Mouse (Mus musculus) heart, adult 11 months (tissue): ENCODE data around the gene Ovol3.
A peak's percentile ranks its signal among the peaks of the same experiment; 100 is the strongest.
"Not testable (repeated sequence)": the region's sequence is repeated elsewhere in the genome, so short reads cannot be mapped to it uniquely, and the experiment has no call there.

ENCODE experiments used
- DNase-seq: peaks from one replicate; pipeline ENCODE4 v3.0.0; 2022

Gene Ovol3

GRCm38 (mm10) chr7:30222205-30222604, 13.3 kb downstream of the Ovol3 start:
- no peak for DNase-seq

DNA sequence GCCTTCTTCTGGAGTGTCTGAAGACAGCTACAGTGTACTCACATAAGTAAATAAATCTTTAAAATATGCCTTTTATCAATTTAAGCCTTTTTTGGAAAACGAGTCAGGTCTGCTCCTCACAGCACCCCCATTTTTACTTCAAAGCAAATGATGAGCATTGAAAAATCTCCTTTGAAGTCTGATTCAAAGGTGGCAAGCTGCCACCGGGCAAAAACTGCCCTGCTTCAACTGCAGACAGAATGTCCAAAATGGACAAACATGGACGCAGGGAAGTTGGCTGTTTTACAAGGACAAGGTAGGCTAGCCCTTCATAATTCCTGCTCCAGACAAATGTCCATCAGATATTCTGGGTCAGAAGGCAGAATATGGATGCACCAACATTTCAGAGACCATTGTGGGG, 14.1 kb downstream of the Ovol3 start:
- no peak for DNase-seq

DNA sequence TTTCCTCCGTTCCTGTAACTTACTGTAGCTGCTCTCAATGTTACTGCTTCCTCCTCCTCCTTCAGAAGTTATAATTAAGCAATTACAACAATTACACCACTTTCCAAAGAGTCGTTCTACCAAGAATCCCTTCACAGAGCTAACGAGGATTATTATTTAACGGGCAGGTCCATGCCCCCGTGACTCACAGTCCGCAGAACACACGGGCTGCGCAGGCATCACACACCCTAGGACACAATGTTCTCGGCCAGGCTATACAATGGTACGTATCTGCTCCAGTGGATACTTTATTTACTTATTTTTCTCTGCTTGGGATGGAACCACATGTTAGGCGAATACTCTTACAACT, 15.5 kb downstream of the Ovol3 start:
- peak; percentile 72 for DNase-seq

DNA sequence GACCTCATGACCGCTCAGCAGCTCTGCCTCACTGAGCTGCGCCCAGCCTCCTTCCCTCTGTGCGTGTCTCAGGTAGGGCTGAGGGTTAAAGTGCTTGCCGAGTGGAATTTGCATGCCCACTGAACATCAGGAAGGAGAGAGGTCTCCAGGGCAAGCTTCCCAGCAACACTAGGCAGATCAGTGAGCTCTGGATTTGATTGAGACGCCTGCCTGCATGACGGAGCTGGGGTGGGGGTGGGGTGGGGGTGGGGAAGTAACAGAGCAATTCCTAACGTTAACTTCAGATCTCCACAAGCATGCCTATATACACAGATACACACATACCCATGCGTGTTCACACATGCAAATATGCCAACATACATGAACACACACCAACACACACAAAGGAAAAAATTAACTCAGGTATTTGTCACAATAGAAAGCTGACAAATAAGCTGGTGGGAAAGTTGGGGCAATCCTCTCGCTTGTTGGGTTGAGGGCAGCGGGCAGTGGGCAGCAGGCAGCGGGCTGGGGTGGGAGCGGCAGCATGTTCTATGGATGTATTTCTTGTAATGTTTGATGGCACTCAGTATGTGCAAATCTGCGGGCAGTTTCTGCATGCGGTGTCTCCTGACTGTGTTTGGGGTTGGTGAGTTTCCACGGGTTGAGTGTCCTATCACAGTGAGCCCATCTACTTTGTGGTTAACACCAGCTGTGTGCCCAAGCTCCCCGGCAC, 16.1 kb downstream of the Ovol3 start:
- DNase-seq = peak; percentile 93

DNA sequence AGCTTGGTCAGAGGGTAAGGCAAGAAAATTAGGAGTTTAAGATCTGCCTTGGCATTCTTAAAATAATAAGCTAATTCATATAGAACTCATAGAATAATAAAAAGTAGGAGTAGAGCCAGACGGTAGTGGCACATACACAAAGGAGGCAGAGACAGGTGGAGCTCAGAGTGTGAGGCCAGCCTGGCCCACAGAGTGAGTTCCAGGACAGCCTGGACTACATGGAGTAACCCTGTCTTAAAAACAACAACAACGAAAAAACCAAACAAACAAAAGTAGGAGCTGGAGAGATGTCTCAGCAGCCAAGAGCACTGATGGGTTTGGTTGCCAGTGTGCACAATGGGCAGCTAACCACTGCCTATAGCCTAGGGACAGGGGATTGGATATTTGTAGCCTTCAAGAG, 18.2 kb downstream of the Ovol3 start:
- DNase-seq = peak; percentile 86

DNA sequence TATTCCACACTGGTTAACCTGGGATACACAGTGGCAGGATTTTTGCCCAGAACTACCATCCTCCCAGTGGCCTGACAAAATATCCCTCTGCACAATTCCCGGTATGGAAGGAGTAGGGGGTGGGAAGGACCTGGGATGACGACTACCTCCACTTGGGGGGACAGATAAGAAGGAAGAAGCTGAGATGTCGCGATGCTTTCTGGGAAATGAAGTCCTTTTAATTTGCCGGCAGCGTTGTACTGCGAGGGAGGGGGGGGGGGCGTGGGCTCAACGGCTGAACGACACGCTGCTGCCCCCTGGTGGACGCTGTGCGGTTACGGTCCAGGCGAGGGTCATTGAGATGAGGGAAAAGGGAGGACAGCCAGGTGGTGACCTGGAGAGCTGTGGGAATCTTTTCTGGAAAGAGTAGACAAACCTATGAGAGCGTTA, 18.8 kb downstream of the Ovol3 start:
- DNase-seq = peak; percentile 97

DNA sequence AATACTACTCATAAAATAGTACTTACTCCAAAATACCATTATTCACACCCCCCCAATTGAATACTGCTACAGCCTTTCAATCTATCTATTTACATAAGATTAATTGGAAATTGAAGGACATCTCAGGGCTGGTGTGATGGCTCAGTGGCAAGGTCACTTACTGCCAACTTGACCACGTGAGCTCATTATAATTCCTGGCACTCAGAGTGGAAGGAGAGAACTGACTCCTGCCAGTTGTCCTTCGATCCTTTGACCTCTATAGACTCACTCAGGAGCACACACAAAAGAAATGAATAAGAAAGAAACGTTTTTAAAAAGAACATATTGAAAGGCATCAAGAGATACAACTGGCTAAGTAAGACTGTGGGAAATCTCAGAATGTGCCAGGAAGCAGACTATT, 19.6 kb downstream of the Ovol3 start:
- DNase-seq = no peak

DNA sequence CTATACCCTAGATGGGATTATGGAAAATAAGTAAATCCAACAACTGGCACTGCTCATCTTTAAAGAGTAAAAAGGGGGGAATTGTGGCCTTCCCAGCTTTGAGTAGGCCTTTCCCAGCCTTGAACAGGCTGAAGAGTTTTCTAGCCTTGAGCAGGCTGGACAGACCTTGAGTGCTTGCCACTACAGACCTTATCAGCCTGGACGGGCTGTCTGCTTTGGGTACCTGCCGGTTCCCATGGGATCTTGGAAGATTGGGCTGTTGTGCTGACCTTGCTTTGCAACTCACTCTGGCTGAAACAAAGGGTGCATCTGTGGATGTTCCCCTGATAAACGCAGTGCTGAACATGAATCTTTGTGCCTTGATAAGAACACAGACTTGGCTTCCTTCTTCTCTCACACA, 21.6 kb downstream of the Ovol3 start:
- no peak for DNase-seq

DNA sequence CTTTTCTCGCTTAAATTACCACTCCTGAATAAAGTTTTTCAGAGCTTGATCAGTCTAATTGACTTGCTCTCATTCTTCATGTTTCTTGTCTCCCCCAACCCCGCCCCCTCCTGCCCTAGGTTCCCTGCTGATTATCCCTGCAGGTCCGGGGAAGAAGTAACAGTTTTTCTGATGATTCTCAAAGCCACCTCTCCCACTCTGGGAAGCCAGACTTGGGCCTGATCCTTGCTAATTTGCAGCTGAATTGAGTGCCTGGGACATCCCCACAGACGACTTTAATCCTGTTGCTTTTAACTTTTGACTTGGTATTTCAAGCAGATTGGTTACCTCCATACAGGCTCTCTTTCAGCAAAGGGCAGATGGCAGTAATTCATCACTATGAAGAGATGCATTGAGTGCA, 24.5 kb downstream of the Ovol3 start:
- no peak for DNase-seq

GRCm38 (mm10) chr7:30206364-30206763, 29.2 kb downstream of the Ovol3 start:
- not testable (repeated sequence) for DNase-seq

- no peak for DNase-seq
Measured at GRCm38 (mm10) chr7:30205383-30205782, 30.1 kb downstream of the Ovol3 start.

DNA sequence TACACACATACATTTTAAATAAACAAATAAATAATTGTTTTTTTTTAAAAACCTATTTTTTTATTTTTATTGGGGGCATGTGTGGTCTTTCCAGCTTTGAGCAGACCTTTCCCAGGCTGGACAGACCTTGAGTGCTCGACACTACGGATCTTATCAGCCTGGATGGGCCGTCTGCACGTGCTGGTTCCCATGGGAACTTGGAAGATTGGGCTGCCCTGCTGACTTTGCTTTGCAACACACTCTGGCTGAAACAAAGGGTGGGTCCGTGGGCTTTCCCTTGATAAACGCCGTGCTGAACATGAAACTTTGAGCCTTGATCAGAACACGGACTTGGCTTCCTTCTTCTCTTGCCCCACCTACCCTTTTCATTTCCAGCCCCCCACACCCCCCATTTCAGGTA, 31.1 kb downstream of the Ovol3 start:
- DNase-seq = peak; percentile 92

DNA sequence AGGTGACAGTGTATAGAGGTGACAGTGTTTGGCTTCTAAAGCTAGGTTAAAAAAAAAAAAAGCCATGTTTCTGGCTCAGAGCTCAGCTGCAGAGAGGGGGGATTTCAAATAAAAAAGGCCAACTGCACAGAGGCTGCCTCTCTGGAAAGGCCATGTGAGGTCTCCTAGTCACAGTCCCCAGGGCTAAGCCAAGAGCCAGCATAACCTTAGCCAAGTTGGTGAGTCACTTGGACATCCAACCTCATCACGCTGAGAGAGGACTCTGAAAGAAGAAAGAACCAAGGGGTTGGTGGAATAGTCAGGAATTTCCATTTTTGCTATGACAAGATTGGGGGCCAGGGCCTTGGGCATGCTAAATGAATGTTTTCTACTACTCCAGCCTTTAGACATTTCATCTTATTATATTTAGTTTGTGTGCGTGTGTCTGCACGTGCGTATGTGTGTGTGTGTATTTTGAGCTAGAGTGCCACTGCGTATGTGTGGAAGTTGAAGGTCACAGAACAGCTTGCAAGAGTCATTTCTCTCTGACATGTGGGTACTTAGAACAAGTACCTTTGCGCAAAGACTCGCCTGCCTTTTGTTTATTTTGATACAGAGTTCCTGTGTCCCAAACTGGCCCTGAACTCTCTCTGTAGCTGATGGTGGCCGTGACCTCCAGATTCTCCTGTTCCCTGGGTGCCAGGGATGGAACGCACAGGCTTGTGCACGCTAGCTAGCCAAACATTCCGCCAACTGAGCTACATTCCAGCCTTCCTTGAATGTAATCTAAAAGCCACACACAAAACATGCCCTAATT, 32.4 kb downstream of the Ovol3 start:
- DNase-seq = peak; percentile 98

DNA sequence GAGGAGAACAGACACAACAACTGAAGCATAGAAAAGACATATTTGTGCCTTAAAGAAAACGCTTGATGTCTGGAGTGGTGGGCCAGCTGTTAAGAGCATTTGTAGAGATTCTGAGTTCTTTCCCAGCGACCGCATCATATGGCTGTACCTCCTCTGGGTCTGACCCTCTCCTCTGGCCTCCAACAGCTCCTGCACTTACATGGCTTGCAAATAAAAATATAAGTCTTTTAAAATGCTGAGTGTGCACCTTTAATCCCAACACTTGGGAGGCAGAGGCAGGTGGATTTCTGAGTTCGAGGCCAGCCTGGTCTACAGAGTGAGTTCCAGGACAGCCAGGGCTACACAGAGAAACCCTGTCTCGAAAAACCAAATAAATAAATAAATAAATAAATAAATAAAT, 34.9 kb downstream of the Ovol3 start:
- DNase-seq = peak; percentile 74

- DNase-seq = peak; percentile 89
Measured at GRCm38 (mm10) chr7:30200200-30200599, 35.3 kb downstream of the Ovol3 start.

DNA sequence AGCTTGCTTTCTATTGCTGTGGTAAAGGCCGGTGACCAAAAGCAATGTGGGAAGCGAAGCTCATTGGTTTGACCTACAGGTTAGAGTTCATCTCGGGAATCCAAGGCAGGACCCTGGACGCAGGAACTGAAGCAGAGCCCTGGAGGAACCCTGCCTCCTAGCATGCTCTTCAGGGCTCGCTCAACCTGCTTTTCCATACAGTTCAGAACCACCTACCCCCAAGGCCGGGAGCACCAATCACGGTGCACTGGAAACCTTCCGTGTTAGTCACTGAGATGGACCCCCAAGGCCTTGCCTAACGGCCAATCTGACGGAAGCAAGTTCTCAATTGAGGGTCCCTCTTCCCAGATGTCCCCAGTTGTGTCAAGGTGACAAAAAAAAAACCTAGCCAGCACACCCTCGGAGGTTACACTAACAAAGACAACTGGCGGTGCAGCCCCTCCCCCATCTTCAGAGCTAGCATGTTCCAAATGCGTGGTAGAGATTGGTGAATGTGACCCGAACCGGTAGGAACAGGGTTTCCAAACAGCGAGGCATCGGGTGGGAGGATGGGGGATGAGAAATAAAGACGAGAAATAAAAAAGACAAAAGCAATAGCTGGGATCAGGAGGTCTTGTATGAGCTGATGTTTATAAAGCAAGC, 35.9 kb downstream of the Ovol3 start:
- DNase-seq = peak; percentile 87

DNA sequence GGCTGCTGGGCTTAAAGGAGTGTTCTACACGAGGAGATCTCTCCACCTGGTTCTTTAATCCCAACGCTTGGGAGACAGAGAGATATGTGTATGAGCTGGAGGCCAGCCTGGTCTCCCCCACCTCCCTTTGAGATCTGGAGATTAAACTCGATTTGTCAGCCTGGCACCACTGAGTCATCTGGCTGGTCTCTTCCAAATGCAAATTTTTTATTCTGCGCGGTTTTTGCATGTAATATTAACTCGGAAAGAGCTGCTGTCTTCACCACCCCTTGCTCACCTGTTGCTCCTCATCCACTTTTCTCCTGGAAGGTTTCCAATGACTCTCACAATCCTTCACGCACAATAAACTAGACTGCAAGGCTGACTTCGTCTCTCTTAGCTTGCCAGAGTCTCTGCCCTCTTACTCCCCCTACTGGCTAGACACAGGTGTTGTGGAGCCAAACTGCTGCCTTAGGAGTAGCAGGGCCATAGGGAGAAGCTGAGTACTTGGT, 37.0 kb downstream of the Ovol3 start, which contains the start of gene Capns1:
TSS of gene Capns1 (minus strand) at position 331 of the 491 bp plus-strand sequence.
- DNase-seq = no peak

DNA sequence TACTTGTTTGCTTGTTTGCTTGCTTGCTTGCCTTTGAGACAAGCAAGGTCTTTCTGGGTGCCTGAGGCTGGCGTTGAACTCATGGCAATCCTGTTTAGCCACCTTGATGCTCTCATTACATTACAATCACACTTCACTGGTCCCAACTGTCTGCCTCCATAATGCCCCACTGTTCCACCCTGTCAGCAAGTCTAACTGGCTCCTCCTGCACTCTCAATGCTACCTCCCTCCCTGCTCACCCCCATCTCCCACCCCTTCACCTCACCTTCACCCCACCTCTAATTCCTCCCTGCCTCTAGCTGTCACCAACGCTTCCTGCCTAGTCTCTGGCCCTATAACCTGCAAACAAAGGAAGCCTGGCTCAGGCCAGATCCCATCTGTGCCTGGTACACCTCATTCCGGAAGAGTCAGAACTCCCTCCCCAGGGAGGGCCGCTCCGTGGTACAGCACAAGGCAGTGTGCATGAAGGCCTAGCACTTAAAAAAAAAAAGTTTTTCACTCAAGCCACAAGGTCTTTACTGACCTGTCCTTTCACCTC, 37.9 kb downstream of the Ovol3 start:
- no peak for DNase-seq

- DNase-seq = peak; percentile 84
Measured at GRCm38 (mm10) chr7:30196171-30196570, 39.4 kb downstream of the Ovol3 start.

GRCm38 (mm10) chr7:30195461-30195860, 40.1 kb downstream of the Ovol3 start:
- DNase-seq = peak; percentile 93

- DNase-seq = peak; percentile 99
Measured at GRCm38 (mm10) chr7:30194884-30195283, 40.6 kb downstream of the Ovol3 start.

DNA sequence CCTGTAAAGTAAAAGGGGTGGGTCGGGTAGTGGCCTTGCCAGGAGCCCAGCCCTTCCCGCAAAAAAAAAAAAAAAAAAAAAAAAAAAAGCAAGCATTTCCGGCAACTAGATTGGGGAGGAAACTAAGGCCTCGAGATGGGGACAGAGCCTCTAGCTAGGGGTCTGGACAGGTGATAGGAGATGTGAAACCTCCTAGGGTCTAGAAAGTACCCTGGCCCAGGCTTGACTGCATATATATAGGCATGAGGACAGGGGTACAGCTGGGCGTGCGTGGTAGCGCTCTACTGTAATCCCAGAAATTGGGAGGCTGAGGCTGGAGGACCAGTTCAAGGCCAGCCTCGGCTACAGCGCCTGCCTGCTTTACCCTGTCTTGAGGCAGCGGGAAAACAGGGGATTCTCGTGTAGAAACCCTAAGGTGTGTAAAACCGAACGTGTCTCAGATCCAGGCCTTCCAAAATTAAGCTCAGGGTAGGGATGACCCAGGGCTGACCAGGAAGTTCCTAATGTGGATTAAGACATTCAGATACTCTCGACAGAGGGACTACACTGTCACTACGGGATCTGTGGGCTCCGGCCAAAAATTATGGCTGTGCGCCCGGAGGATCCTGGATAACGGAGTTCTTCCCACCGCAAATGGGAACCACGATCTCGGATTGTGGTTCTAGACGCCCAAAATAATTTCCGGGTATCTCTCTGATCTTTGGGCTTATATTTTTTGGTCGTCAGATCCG, 41.3 kb downstream of the Ovol3 start:
- peak; percentile 95 for DNase-seq
